Mouse (Mus musculus): Measurements from ENCODE around the gene Rpl23a.

Rpl23a gene

DNA sequence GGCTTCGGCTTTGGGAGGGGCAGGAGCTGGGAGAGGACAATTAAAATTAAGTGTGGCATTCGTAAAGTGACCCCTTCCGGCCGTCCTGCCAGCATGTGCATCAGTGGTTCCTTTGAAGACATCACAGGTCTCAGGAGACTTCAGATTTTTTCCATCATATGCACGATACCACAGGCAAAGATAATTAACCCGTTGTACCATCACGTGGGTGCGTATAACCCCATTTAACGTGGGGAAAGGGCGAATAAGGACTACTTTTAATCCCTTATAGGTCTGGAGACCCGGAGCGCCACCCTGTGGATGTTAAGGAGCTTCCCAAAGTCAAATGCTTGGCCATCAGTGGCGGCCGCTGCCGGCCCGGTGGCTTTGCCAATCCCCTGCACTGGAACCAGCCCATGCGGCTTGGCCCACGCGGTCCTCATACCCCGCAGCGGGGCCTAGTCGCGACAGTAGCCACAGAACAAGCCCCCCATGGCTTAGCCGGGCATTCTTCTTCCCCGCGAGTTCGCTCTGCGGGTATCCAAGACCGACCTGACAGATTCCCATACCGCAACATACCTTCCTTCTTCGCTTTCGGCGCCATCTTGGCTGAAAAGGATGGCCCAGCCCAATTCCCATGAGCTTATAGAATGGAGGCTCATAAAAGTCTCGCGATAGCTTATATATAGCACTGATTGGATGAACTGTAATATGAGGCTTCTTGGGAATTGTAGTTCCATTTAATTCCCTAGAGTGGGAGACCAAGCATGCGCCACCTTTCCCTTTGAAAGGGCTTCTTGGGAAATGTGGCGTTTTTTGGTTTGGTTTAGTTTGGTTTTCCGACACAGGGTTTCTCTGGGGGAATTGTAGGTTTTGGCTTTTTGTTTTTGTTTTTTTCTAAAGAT lies at the start of gene Rpl23a:
Gene Rpl23a (minus strand): TSS at position 624 of the 884 bp plus-strand sequence.
- DNase-seq (ENCODE audit: low read depth in 2 of 2, low spot score in 2 of 2), result peak; percentile 67 to 73

DNA sequence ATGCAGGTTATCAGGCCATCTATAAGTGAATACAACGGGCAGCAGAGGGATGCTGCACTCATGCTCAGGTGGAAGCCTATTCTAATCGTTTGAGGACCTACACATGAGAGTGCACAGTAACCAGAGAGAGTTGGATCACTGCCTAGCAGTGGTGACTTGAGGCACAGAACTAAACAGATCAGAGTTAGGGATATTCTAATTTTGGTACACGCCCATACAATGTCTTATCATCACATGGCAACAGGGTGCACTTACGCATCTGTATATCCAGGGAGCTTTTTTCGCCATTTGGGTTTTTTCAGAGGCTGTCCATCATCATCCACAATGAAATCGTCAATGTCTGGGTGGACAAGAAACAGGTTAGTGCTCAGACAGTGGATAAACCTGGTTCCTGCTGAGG lies 48.1 kb upstream of the Rpl23a start:
- DNase-seq (ENCODE audit: low read depth in 2 of 2, low spot score in 2 of 2), result no peak

DNA sequence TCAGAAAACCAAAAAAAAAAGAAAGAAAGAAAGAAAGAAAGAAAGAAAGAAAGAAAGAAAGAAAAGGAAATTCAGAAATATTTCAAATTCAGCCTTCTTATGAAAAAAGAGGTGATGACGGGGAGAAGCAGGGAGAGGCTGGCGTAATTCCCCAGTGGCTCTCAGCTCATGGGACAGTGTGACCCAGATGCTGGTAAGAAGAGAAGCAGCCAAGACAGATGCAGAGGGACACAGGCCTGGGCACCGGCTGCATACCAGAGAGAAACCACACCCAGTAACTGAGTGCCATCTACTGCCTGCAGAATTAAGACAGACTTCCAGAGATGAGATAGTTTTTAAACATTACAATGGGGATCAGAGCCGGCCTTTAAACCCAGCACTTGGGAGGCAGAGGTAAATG lies 40.2 kb upstream of the Rpl23a start:
- no peak for DNase-seq (ENCODE audit: low read depth in 2 of 2, low spot score in 2 of 2)

DNA sequence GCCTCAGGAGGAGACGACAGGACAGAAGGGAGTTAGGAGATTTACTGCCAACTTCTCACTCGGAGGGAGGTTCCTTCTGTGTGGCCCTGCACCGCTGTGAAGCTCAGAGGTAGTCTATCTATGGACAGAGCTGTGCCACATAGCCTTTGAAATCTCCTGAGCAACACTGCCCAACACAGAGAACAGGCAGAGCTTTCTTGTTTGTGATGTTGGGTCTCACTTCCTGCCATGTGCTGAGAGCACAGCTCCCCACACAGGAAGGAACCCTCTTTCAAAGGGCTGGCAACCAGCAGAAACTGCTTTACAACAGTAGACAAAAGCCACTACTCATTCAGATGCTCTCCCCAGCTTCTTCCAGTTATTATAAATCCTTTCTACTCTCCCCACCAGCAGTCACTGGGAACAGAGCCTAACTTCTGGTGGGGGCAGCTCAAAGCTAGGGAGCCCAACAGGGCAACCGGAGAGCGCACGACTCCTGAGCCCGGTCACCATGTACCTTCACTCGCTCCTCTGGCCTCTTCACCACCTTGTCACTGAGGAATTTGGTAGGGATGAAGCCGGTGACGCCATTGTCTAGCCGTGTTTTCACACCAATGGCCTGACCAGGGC lies 32.4 kb upstream of the Rpl23a start:
- DNase-seq (ENCODE audit: low read depth in 2 of 2, low spot score in 2 of 2), result peak; percentile 32 to 53

DNA sequence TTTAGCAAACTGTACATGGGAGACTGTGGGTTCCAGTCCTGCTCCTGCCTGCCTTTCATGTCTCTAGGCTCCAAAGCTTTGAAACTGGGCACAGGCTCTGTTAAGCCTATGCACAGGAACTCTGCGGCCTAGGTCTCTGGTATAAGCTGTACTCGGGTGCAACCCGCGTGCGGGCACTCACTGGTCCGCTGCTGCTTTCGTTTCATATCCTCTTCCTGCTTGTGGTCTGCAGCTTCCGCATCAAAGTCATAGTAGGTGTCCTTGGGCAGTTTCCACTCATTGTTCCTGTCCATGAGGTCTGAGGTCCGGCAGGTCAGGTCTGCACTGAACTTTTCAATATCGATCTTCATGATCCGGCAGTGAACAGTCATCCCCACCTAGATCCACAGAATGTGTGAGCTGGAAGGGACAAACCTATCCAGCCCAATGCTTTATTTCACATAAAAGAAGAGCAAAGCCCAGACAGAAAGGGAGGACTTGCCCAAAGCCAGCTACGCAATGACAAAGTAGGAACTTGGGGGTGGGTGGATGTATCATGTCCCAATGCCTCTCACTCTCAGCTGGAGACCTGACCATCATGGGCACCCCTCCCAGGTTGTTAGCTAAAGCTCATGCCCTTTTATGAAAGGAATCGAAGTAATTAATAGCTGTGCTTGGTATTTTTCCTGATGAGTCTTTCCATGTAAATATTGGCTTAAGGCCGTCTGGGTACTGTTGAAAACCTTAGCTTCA lies 29.9 kb upstream of the Rpl23a start:
- no peak for DNase-seq (ENCODE audit: low read depth in 2 of 2, low spot score in 2 of 2)

DNA sequence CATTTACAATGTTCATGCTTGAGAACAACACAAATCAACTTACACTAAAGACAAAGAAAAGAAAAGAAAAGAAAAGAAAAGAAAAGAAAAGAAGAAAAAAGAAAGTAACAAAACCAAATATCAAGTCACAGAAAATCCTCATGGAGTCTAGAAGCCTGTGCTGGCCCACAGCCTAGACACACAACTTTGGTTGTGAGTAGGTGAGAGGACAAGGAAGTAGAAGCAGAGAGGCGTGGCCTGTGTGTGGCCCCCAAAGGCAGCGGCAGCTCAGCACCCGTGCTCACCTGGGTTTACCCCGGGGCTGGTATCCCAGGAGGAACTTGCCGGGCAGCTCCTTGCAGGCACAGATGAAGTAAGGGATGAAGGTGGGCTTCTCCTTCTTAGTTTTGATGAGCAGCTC lies 28.1 kb upstream of the Rpl23a start:
- DNase-seq (ENCODE audit: low read depth in 2 of 2, low spot score in 2 of 2), result no peak

DNA sequence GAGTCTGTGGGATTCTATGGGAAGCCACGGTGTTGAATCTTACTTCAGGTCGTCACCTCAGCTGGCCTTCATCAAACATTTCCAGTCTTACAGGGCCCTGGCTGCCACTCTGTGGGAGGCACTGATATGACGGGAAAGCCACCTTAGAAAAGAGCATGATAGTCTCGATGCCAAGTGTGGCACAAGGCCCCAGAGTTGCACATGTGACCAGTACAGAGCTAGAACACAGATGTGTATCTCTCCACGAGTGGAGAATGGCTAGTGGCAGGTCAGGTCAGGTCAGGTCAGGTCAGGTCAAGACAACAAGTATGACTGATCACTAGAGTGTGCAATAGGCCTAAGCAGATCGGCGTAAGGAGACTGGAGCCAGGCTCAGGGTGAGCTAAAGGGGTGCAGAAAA lies 27.2 kb upstream of the Rpl23a start:
- no peak for DNase-seq (ENCODE audit: low read depth in 2 of 2, low spot score in 2 of 2)

DNA sequence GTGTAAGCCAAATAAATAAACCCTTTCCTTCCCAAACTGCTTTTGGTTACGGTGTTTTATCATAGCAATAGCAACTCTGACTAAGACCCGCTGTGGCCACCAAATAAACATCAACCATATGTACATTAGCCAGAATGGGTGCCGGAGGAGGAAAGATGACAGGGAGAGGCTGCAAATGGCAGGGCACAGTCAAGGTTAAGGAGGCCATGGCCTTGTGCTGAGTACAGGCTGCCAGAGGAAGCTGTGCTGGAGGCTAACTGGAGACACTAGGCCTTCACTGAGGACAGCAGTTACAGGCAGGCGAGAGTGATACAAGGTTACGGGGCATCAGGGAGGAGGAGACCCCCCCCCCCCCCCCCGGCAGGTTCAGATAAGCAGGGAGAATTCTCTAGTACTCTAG lies 26.5 kb upstream of the Rpl23a start:
- no peak for DNase-seq (ENCODE audit: low read depth in 2 of 2, low spot score in 2 of 2)

DNA sequence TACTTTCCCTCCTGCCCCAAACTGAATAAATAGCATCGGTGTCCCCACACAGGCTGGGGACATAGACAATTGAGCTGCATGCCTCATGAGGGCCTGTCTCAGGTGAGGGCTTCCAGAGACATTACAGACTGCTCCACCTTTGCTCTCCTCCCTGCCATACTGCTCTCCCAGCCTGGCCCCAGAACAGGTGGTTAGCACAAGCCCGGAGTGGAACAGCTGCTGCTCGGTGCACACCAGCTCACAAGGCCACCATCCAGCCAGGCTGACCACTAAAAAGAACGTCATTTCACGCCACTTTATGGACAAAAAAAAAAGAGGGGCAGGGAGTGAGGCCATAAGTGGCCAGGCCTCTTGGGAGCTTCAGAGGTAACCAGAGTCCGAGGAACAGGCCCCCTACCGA lies 23.8 kb upstream of the Rpl23a start:
- no peak for DNase-seq (ENCODE audit: low read depth in 2 of 2, low spot score in 2 of 2)

DNA sequence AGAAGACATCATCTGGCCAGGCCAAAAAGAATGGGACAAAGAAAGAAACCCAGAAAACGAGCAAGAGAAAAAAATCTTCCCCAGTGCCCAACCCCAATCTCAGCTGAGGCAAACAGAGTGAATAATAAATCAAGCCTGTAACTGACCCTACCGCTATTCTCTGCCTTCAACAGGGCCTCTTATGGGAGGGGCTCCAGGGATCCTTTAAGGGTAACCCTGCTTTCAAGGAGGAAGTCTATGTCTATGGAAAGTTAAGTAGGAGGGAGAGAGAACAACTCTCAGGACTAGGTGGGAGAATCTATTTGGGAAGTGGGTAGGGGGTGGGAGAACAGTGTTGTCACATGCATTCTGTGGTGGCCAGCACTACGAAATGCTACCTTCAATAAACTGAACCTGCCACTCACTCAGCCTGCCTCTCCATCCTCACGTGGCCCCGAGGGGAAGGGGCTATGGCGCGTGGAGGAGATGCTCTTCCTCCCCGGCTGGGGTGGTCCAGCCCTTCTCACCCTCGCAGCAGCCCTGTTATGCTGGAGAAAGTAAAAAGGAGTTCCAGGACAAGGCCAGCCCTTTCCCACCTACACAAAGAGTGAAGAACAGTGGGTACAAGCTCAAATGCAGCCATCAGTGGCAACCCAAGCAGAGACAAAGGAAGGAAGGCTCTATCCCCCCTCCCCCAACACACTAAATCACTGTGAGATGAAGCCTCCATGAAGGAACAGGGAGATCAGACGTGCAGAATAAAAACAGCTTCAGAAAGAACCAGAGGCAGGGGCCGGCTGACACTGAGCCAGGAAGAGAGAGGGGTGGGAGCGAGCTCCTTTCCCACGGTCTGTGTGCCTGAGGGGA lies 22.2 kb upstream of the Rpl23a start:
- DNase-seq (ENCODE audit: low read depth in 2 of 2, low spot score in 2 of 2), result no peak

DNA sequence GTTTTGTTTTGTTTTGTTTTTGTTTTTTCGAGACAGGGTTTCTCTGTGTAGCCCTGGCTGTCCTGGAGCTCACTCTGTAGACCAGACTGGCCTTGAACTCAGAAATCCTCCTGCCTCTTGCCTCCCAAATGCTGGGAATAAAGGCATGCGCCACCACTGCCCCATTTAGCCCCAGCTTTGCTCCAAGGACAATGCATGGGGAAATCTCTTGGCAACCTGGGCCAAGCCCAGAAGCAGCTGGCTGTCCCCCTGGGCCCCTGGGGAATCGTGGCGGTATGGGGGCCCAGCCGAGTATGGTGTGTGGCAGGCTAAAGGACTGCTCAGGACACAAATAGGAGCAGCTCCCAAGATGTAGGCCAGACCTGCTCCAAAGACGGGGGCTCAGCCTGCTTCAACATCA lies 20.9 kb upstream of the Rpl23a start:
- no peak for DNase-seq (ENCODE audit: low read depth in 2 of 2, low spot score in 2 of 2)

DNA sequence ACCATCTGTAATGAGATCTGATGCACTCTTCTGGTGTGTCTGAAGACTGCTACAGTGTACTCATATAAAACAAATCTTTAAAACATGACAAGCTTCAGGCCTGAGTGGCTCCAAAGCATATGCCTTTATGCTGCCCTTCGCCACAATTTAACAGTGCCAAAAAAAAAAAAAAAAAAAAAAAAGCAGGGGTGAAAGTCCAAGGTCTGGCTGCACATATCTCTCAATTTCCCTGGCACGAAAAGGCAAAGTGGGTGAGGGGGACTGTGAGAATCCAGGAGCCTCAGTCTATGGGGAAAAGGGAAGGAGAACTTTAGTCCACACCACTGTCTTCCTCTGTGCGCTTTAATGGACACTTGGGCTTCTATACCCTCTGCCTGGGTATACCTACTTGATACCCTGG lies 19.0 kb upstream of the Rpl23a start:
- DNase-seq (ENCODE audit: low read depth in 2 of 2, low spot score in 2 of 2), result no peak

DNA sequence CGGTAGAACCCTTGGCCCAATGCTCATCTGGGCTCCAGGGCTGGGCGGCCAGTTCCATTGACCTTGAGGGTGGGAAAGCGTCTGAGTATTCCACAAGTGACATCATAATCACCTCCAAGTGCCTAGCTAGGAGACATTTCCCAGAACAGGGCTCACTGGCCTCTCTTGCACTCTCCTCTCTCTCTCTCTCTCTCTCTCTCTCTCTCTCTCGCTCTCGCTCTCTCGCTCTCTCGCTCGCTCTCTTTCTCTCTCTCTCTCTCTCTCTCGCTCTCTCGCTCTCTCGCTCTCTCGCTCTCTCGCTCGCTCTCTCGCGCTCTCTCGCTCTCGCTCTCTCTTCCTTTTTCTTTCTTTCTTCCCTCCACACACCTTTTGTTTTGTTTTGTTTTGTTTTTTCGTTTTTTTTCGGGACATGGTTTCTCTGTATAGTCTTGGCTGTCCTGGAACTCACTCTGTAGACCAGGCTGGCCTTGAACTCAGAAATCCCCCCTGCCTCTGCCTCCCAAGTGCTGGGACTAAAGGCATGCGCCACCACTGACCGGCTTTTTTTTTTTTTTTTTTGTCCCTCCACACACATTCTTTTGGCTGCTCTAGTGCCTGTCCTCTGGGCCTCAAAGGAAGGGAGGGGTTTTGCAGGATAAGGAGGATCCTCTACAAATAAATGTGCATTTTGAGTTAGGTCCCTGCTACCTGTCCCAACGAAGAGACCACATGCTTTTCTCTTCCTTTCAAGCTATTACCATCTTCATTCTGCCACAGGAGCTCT lies 11.9 kb upstream of the Rpl23a start:
- no peak for DNase-seq (ENCODE audit: low read depth in 2 of 2, low spot score in 2 of 2)

DNA sequence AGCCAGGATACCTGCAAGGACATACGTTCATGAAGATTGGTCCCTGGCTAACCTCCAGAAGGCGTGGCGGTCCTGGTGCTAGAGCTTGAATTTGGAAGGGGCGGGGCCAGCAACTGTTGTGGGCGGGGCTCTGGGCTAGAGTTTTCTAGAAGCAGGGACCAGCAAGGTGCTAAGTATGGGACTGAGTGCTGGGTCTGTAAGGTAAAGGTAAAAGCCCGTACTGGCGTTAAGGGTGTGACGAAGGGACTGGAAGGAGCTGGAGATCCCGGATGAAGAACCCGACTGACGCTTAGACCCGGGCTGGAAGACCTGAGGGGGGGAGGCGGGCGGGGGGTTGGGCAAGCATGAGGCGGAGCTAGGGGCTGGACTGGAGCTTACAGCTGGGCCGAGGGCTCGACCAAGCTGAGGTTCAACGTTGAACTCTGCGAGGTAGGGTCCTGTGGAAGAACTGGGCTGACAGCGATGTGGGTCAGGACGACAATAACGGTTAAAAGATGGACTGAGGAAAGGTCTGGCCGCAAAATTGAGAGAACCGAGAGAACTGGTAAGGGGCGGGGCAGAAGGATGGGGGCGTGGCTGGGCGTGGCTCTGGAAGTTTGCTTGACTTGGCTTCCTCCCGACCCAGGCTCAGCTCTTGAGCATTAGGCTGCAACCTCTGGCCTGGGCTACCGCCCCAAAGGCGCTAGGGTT lies 11.2 kb upstream of the Rpl23a start:
- DNase-seq (ENCODE audit: low read depth in 2 of 2, low spot score in 2 of 2), result peak in 1 of 2 experiments; percentile 44

DNA sequence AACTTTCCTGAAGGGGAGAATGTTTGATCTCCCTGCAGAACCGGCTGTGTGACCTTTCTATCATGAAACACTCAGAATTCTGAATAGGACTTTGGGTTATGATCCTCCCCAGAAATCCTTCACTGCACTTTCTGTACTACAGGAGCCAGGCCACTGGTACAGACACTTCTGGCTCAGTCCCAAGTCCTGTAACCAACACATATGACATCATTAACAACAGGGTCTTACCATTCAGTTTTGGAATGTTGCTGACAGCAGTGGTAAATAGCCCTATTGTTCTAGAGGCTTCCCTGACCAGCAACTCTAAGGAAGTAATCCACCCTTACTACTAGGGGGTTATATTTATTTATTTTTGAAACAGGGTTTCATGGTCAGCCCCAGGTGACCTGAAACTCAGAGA lies 9.7 kb upstream of the Rpl23a start, which contains the start of gene Proca1:
Gene Proca1 (plus strand): TSS at position 280 of the 400 bp plus-strand sequence.
- DNase-seq (ENCODE audit: low read depth in 2 of 2, low spot score in 2 of 2), result no peak

DNA sequence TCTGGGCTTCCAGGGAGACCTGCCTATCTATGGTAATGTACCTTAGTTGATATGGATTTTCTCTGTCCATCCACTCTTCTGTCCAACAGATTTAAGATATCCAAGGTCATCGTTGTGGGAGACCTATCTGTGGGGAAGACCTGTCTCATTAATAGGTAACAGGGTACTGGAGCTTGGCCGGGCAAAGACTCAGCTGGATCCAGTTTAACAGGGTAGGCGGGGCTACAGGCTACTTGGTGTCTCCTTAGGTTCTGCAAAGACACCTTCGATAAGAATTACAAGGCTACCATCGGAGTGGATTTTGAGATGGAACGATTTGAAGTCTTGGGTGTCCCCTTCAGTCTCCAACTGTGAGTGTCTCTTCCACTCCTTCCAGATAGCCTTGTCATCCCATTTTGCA lies 6.7 kb upstream of the Rpl23a start:
- no peak for DNase-seq (ENCODE audit: low read depth in 2 of 2, low spot score in 2 of 2)

DNA sequence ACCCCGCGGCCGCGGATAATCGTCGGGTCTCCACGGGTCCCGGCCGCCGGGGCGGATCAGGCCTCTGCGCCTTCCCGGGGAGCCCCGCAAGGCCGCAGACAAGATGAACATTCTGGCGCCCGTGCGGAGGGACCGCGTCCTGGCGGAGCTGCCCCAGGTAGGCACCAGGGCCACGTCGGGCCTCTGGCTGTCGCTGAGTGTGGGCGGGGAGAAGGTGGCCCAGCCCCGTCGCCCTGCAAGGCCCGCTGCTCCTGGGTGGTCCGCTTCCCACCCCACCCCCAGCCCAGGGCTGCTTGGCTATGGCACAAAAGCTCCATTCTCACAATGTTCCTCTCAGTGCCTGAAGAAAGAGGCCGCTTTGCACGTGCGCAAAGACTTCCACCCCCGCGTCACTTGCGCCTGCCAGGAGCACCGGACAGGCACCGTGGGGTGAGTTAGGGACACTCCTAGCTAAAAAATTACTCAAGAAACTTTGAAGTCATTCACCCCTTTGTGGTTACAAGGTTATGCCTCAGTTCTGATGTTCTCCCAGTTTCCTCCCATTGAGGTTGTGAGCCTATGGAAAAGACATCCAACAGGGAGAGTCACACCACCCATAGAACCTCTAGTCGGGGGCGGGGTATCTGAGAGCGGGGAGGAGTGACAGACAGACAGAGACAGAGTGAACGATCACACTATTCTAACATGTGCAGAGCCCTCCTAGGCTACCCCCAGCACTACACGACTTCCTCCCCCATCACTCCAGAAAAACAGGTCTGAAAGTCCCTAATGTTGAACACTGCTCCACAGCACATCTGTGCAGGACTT lies 6.1 kb upstream of the Rpl23a start:
- DNase-seq (ENCODE audit: low read depth in 2 of 2, low spot score in 2 of 2), result no peak

DNA sequence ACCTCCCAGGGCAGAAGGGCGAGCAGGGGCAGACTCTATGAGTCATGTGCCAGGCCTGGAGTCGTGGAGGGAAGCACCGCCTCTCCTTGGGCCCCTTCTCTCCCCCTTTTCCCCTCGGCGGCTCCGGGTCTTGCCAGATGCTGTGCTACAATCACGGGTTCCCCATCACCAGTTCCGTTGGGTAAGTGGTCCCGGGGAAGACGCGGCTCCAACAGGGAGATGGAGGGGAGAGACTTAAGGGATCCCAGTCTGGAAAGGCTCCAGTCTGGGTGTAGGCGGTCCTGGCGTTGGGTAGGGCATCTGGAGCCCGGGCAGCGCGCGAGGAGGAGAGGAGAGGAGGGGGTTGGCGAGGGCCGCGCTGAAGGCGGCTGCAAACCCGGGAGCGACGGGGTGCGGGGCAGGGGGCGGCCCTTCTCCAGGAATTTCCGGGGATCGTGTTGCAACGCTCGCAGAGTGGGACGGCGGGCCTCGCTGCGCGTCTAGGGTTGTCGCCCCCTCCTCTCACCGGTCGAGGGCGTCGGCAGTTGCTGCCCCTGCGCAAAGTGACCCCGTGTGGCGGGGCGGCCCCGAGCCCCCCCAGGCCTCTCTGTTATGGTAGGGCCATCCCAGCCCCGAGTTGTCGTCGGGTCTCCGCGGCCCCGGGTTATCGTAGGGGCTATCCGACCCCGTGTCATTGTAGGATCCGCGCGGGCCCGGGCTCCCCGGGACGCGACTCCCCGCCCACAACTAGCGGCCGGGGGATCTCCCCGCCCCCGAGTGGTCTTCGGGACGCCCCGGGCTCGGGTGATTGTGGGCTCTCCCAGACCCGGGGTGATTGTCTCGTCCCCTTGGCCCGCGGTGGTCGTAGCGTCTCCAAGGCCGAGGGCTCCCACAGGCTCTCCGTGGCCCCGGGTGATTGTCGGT lies 5.2 kb upstream of the Rpl23a start, which contains the start of gene Rab34:
Gene Rab34 (plus strand): TSS at position 100 of the 903 bp plus-strand sequence.
- no peak for DNase-seq (ENCODE audit: low read depth in 2 of 2, low spot score in 2 of 2)
